Comparison of ENCODE assay signal across 13 mouse cellular contexts in genomic region chr9:122178427-122178826, GRCm38 (mm10).
DNase-seq lines count a peak whose midpoint lies in the region; ATAC-seq and TF ChIP-seq lines count a peak whose summit lies in the region.
"Had no signal": no experiment of that assay in that cellular context is flagged by ENCODE, and none has a peak within 500 bp of the region (broad histone marks: within the 10 kb centered on the region; RNA-seq: fewer than 3 reads in every experiment).

No protein-coding gene starts in this region.

- intact Hi-C loops in gastrocnemius, adult 2 months (cut with DNase I): no loop called here

- ATAC-seq in kidney, embryonic 15.5 days (replicated peaks; ENCODE audit: low FRiP score): no peak
- ATAC-seq: inflammation-experienced regulatory T-cells, adult 6 months had no signal

- no peak for DNase-seq in gastrocnemius, adult 2 months
- no peak for DNase-seq in gastrocnemius, postnatal 4 days (ENCODE audit: low spot score in 2 of 2)
- DNase-seq in kidney, postnatal 4 days: no peak
- no peak for DNase-seq in cerebellum, adult 2 months
- DNase-seq in adrenal gland, postnatal 25 days: no peak
- DNase-seq: cerebellum, adult 8-10 months; embryo, embryonic 11 days; liver had no signal

- H3K4me3 ChIP-seq in gastrocnemius, adult 2 months: no peak overlapping the region
- H3K4me3 ChIP-seq in kidney, embryonic 15.5 days (replicated peaks): no peak overlapping the region
- no peak overlapping the region for H3K4me3 ChIP-seq in embryonic fibroblast, embryonic 13.5 days (ENCODE audit: insufficient read depth, low read length)
- no peak overlapping the region for H3K4me3 ChIP-seq in small intestine, adult 2 months (ENCODE audit: low read depth, low read length)
- no peak overlapping the region for H3K4me3 ChIP-seq in cerebellum, adult 2 months (replicated peaks; ENCODE audit: insufficient read depth, low read depth, low read length)
- H3K4me3 ChIP-seq: lung, embryonic 15.5 days had no signal

- no peaks in the 10 kb centered on the region for H3K27me3 ChIP-seq in kidney, embryonic 15.5 days
- H3K27me3 ChIP-seq in small intestine, adult 2 months (ENCODE audit: control insufficient read depth, insufficient read depth, low read length): no peaks in the 10 kb centered on the region
- H3K27me3 ChIP-seq in cerebellum, adult 2 months (ENCODE audit: control insufficient read depth, insufficient read depth, low read length): no peaks in the 10 kb centered on the region
- H3K27me3 ChIP-seq: lung, embryonic 15.5 days had no signal

- no peaks in the 10 kb centered on the region for H3K36me3 ChIP-seq in kidney, embryonic 15.5 days
- H3K36me3 ChIP-seq in small intestine, adult 2 months (ENCODE audit: control insufficient read depth, insufficient read depth, low read length): no peaks in the 10 kb centered on the region
- H3K36me3 ChIP-seq: lung, embryonic 15.5 days had no signal

- no peak overlapping the region for H3K9ac ChIP-seq in kidney, embryonic 15.5 days
- H3K9ac ChIP-seq: lung, embryonic 15.5 days had no signal

- no peaks in the 10 kb centered on the region for H3K9me3 ChIP-seq in kidney, embryonic 15.5 days (replicated peaks)
- H3K9me3 ChIP-seq: lung, embryonic 15.5 days had no signal

- TF ChIP-seq CTCF in gastrocnemius, adult 2 months (IDR thresholded peaks at IDR 0.05): no peak
- no peak for TF ChIP-seq CTCF in embryonic fibroblast, embryonic 13.5 days (IDR thresholded peaks at IDR 0.05; ENCODE audit: borderline replicate concordance, insufficient read depth, low read length)
- TF ChIP-seq CTCF in small intestine, adult 2 months (IDR thresholded peaks at IDR 0.05; ENCODE audit: extremely low read depth, insufficient read length, insufficient replicate concordance, low read depth, low read length): no peak
- TF ChIP-seq CTCF in cerebellum, adult 2 months (IDR thresholded peaks at IDR 0.05; ENCODE audit: borderline replicate concordance, insufficient read depth, low read depth, low read length): no peak

- TF ChIP-seq POLR2A in embryonic fibroblast, embryonic 13.5 days (IDR thresholded peaks at IDR 0.05; ENCODE audit: low read depth, low read length): no peak
- TF ChIP-seq POLR2A in small intestine, adult 2 months (IDR thresholded peaks at IDR 0.05; ENCODE audit: low read depth, low read length): no peak
- no peak for TF ChIP-seq POLR2A in cerebellum, adult 2 months (IDR thresholded peaks at IDR 0.05; ENCODE audit: borderline replicate concordance, insufficient read depth, low read length)

- H3K4me2 ChIP-seq in kidney, embryonic 15.5 days: no peak overlapping the region
- H3K4me2 ChIP-seq: lung, embryonic 15.5 days had no signal

- H3K4me1 ChIP-seq in kidney, embryonic 15.5 days: peaks cover 31% of the 10 kb centered on the region
- peaks cover 25% of the 10 kb centered on the region for H3K4me1 ChIP-seq in embryonic fibroblast, embryonic 13.5 days (ENCODE audit: control insufficient read depth, insufficient read depth, low read length)
- H3K4me1 ChIP-seq in small intestine, adult 2 months (ENCODE audit: control insufficient read depth, insufficient read depth, insufficient read length, low read length): peaks cover 10% of the 10 kb centered on the region; the same call in 1 of the 2 replicates
- H3K4me1 ChIP-seq in cerebellum, adult 2 months (ENCODE audit: control insufficient read depth, insufficient read depth, low read length): peaks cover 32% of the 10 kb centered on the region
- H3K4me1 ChIP-seq: lung, embryonic 15.5 days had no signal

- WGBS in kidney, embryonic 15.5 days: 32% methylated on average over 4 of the region's 4 CpGs
- WGBS in small intestine, adult 2 months: 68% methylated on average over 4 of the region's 4 CpGs
- WGBS in cerebellum, adult 2 months: 89% methylated on average over 4 of the region's 4 CpGs

- H3K27ac ChIP-seq in gastrocnemius, adult 2 months: peak overlapping the region; percentile 79
- H3K27ac ChIP-seq in kidney, embryonic 15.5 days: peak overlapping the region; percentile 30; the same call in 1 of the 2 replicates
- peak overlapping the region; percentile 69 for H3K27ac ChIP-seq in embryonic fibroblast, embryonic 13.5 days (ENCODE audit: insufficient read depth, low read length)
- peak overlapping the region; percentile 43 for H3K27ac ChIP-seq in small intestine, adult 2 months (ENCODE audit: insufficient read depth, low read depth, low read length)
- no peak overlapping the region for H3K27ac ChIP-seq in cerebellum, adult 2 months (ENCODE audit: insufficient read depth, low read length)
- H3K27ac ChIP-seq: lung, embryonic 15.5 days had no signal
